Comparison of ENCODE assay signal across 8 mouse cellular contexts in genomic region chr14:25534918-25535582, GRCm38 (mm10).
DNase-seq lines count a peak whose midpoint lies in the region; ATAC-seq and TF ChIP-seq lines count a peak whose summit lies in the region.

No protein-coding gene starts in this region.

- ATAC-seq in heart, embryonic 13.5 days (ENCODE audit: extremely low read depth, insufficient number of reproducible peaks, low FRiP score, low TSS enrichment), result 0 out of 2 replicates have a peak, but pooled peaks have one; percentile 23
- ATAC-seq in midbrain, postnatal 0 days (ENCODE audit: low FRiP score), result no peak
- no peak for ATAC-seq in midbrain, embryonic 15.5 days (replicated peaks)
- ATAC-seq in intestine, postnatal 0 days, result no peak
- no peak for ATAC-seq in stomach, embryonic 14.5 days (ENCODE audit: insufficient number of reproducible peaks, insufficient read depth, low FRiP score, low read depth)
- no peak for ATAC-seq in cerebellum, adult (ENCODE audit: insufficient number of reproducible peaks, low FRiP score, low TSS enrichment)

- H3K27me3 ChIP-seq in heart, embryonic 13.5 days (replicated peaks), result no peaks in the 10 kb centered on the region
- no peaks in the 10 kb centered on the region for H3K27me3 ChIP-seq in midbrain, postnatal 0 days (ENCODE audit: insufficient read depth, low read length)
- no peaks in the 10 kb centered on the region for H3K27me3 ChIP-seq in midbrain, embryonic 15.5 days (replicated peaks)
- H3K27me3 ChIP-seq in intestine, postnatal 0 days (replicated peaks; ENCODE audit: control insufficient read depth, insufficient read depth, low read length), result no peaks in the 10 kb centered on the region
- H3K27me3 ChIP-seq in stomach, embryonic 14.5 days (ENCODE audit: control insufficient read depth, insufficient read depth, low read length), result no peaks in the 10 kb centered on the region

- no peak overlapping the region for H3K4me2 ChIP-seq in heart, embryonic 13.5 days
- no peak overlapping the region for H3K4me2 ChIP-seq in midbrain, postnatal 0 days (ENCODE audit: low read depth, low read length, poor library complexity, severe bottlenecking)
- no peak overlapping the region for H3K4me2 ChIP-seq in midbrain, embryonic 15.5 days
- H3K4me2 ChIP-seq in intestine, postnatal 0 days (replicated peaks; ENCODE audit: low read depth), result no peak overlapping the region
- no peak overlapping the region for H3K4me2 ChIP-seq in stomach, embryonic 14.5 days (replicated peaks; ENCODE audit: low read depth, low read length)

- DNase-seq in heart, postnatal 4 days, result no peak
- DNase-seq in midbrain, postnatal 0 days (ENCODE audit: low spot score), result no peak
- no peak for DNase-seq in cerebellum, adult 9-10 months

- peak overlapping the region; percentile 76 for H3K27ac ChIP-seq in heart, embryonic 13.5 days (replicated peaks)
- no peak overlapping the region for H3K27ac ChIP-seq in midbrain, postnatal 0 days (ENCODE audit: low read depth, low read length)
- no peak overlapping the region for H3K27ac ChIP-seq in midbrain, embryonic 15.5 days
- H3K27ac ChIP-seq in intestine, postnatal 0 days (ENCODE audit: low read depth, low read length), result no peak overlapping the region
- 0 out of 2 replicates have a peak overlapping the region, but pooled peaks have one; percentile 44 for H3K27ac ChIP-seq in stomach, embryonic 14.5 days (ENCODE audit: low read length)

- peak; percentile 14; the same call in 1 of the 2 replicates for TF ChIP-seq CTCF in midbrain, postnatal 0 days (IDR thresholded peaks at IDR 0.05)
- TF ChIP-seq CTCF in intestine, postnatal 0 days (IDR thresholded peaks at IDR 0.05; ENCODE audit: low read depth), result peak; percentile 56

- WGBS in heart, embryonic 13.5 days, result 54% methylated on average over 11 of the region's 11 CpGs
- WGBS in midbrain, postnatal 0 days, result 86% methylated on average over 11 of the region's 11 CpGs
- WGBS in midbrain, embryonic 15.5 days, result 81% methylated on average over 11 of the region's 11 CpGs
- WGBS in intestine, postnatal 0 days, result 56% methylated on average over 11 of the region's 11 CpGs
- WGBS in stomach, embryonic 14.5 days, result 56% methylated on average over 11 of the region's 11 CpGs

- peaks cover 97% of the 10 kb centered on the region for H3K4me1 ChIP-seq in heart, embryonic 13.5 days
- H3K4me1 ChIP-seq in midbrain, postnatal 0 days (ENCODE audit: insufficient read depth, low read length), result no peaks in the 10 kb centered on the region
- peaks cover 20% of the 10 kb centered on the region; the same call in 1 of the 2 replicates for H3K4me1 ChIP-seq in midbrain, embryonic 15.5 days
- peaks cover 8% of the 10 kb centered on the region for H3K4me1 ChIP-seq in intestine, postnatal 0 days (replicated peaks; ENCODE audit: control insufficient read depth, insufficient read depth, low read length)
- H3K4me1 ChIP-seq in stomach, embryonic 14.5 days (ENCODE audit: control insufficient read depth, insufficient read depth, low read length), result peaks cover 25% of the 10 kb centered on the region

- no peaks in the 10 kb centered on the region for H3K9me3 ChIP-seq in heart, embryonic 13.5 days
- no peaks in the 10 kb centered on the region for H3K9me3 ChIP-seq in midbrain, postnatal 0 days (ENCODE audit: low read length)
- H3K9me3 ChIP-seq in midbrain, embryonic 15.5 days, result no peaks in the 10 kb centered on the region
- no peaks in the 10 kb centered on the region for H3K9me3 ChIP-seq in intestine, postnatal 0 days (ENCODE audit: control insufficient read depth)
- no peaks in the 10 kb centered on the region for H3K9me3 ChIP-seq in stomach, embryonic 14.5 days (ENCODE audit: control insufficient read depth, low read depth, low read length)

- H3K36me3 ChIP-seq in heart, embryonic 13.5 days, result peaks cover 39% of the 10 kb centered on the region
- H3K36me3 ChIP-seq in midbrain, postnatal 0 days (ENCODE audit: insufficient read depth, low read length), result peaks cover 14% of the 10 kb centered on the region
- no peaks in the 10 kb centered on the region for H3K36me3 ChIP-seq in midbrain, embryonic 15.5 days (replicated peaks)
- H3K36me3 ChIP-seq in intestine, postnatal 0 days (ENCODE audit: control insufficient read depth, insufficient read depth), result peaks cover 20% of the 10 kb centered on the region; the same call in 1 of the 2 replicates
- H3K36me3 ChIP-seq in stomach, embryonic 14.5 days (ENCODE audit: control insufficient read depth, insufficient read depth, low read length), result peaks cover 18% of the 10 kb centered on the region

- no peak overlapping the region for H3K4me3 ChIP-seq in heart, embryonic 13.5 days
- H3K4me3 ChIP-seq in midbrain, postnatal 0 days (ENCODE audit: low read depth, low read length), result no peak overlapping the region
- H3K4me3 ChIP-seq in midbrain, embryonic 15.5 days, result no peak overlapping the region
- H3K4me3 ChIP-seq in intestine, postnatal 0 days (ENCODE audit: low read depth, low read length), result no peak overlapping the region
- no peak overlapping the region for H3K4me3 ChIP-seq in stomach, embryonic 14.5 days (ENCODE audit: low read depth, low read length)

- H3K9ac ChIP-seq in heart, embryonic 13.5 days, result 0 out of 2 replicates have a peak overlapping the region, but pooled peaks have one; percentile 37
- no peak overlapping the region for H3K9ac ChIP-seq in midbrain, postnatal 0 days (replicated peaks; ENCODE audit: low read length, poor library complexity, severe bottlenecking)
- no peak overlapping the region for H3K9ac ChIP-seq in midbrain, embryonic 15.5 days
- no peak overlapping the region for H3K9ac ChIP-seq in intestine, postnatal 0 days (ENCODE audit: low read depth, low read length)
- no peak overlapping the region for H3K9ac ChIP-seq in stomach, embryonic 14.5 days (replicated peaks; ENCODE audit: low read depth, low read length)

Comparison
In these comparisons a context has a peak if more than half of its experiments do, and no peak if none do; other contexts are left out.
1. H3K27ac ChIP-seq: peak in heart, embryonic 13.5 days (single experiment) and stomach, embryonic 14.5 days (single experiment); none in midbrain, postnatal 0 days (single experiment), midbrain, embryonic 15.5 days (single experiment) and intestine, postnatal 0 days (single experiment).